Mouse (Mus musculus) frontal cortex, postnatal 36 days (tissue): ENCODE results near the gene Pold4.
A peak's percentile ranks its signal among the peaks of the same experiment; 100 is the strongest.

Experiments used
- DNase-seq, 2 experiments: peaks; one replicate each; pipeline ENCODE4 v3.0.0; 2022; ENCODE audit warnings: low spot score in 2 of 2

Gene Pold4

GRCm38 (mm10) chr19:4268566-4269361 is 37.1 kb downstream of the Pold4 start, which contains the start of gene Ssh3:
Gene Ssh3, minus strand, starts transcription at chr19:4269180.
- peak; percentile 68 to 79 for DNase-seq

DNA sequence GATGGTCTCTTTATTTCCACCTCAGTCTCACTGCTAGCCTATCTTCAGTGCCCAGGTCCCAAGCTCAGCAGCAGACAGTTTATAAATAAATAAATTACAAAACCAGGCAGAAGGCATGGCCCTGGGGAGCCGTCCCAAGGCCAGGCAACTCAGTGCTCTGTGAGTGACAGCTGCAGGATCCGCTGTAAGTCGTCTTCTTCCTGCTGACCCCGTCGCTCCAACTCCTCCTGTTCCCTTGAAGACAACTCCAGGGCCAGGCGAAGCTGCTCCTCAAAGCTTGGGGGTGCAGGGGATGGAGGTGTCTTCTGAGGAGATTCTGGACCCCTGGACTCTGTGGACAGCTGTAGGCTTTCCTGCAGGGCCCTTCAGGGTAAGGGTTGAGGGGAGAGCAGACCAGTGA is 38.5 kb downstream of the Pold4 start:
- DNase-seq: no peak

DNA sequence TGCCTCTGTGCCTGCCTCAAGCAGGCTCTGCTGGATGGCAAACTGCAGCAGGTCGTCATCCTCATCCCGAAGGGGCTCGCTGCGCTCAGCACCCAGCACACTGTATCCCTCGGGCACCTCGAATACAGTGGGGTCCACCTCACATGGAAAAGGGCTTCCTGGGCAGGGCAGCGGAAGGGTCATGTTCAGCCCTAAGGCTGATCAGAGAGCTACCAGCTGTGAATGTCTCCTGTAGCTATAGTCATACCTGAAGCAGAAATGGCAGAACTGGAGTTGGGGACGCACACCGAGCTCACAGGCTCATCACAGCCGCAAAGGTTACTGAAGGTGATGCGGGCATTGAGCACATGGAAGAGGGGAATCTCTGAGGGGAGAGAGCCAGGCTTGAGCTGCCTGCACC is 39.3 kb downstream of the Pold4 start:
- no peak for DNase-seq

GRCm38 (mm10) chr19:4279487-4279886 is 47.8 kb downstream of the Pold4 start:
- no peak for DNase-seq

DNA sequence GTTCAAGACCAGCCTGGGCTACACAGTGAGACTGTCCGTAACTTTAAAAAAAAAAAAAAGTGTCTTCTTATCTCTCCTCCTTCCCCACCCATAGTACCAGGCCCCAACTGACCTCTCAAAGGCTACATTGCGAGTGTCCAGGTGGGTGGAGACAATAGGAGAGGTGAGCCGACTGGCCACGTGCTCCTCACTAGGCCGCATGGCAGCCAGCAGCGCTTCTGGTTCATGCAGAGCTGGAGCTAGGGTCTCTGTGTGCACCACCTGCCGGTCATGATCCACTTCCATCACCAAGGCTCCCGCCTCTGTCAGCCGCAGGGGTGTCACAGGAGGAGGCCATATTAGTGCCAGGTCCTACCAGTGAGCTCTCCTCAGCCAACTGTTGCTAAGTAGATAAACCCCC is 48.7 kb downstream of the Pold4 start:
- DNase-seq: no peak

- peak; percentile 93 to 95 for DNase-seq
These were observed 51.3 kb downstream of the Pold4 start, which contains the start of gene Ankrd13d for GRCm38 (mm10) chr19:4282898-4283553. Gene Ankrd13d, minus strand, starts transcription at chr19:4283137.
